Mouse (Mus musculus) forebrain, embryonic 13.5 days (tissue): Measurements from ENCODE around the gene Alkbh2. TPM values are rescaled to one million over a fixed set of nuclear protein-coding genes. Genes with fewer than 3 reads are reported as not detected.

Source experiments
- ATAC-seq: fragments of 200-750 bp; cut with Nextera tagmentation; 2 replicates; pipeline ENCODE4 v1.8.0; 2017
- H3K27ac ChIP-seq: fragments of 300-500 bp; sonication (generic); 2 replicates; pipeline ENCODE4 v1.5.1; 2015; ENCODE audit warnings: inconsistent platforms, mild to moderate bottlenecking, moderate library complexity
- H3K27me3 ChIP-seq: fragments of 300-500 bp; sonication (generic); 2 replicates; pipeline ENCODE4 v1.6.1; 2015; ENCODE audit warnings: mild to moderate bottlenecking, inconsistent platforms
- H3K36me3 ChIP-seq: fragments of 300-500 bp; sonication (generic); 2 replicates; pipeline ENCODE4 v1.6.1; 2015; ENCODE audit warnings: mild to moderate bottlenecking, inconsistent platforms; ENCODE audit not compliant: poor library complexity, severe bottlenecking
- H3K4me1 ChIP-seq: fragments of 300-500 bp; sonication (generic); 2 replicates; pipeline ENCODE4 v1.6.1; 2015; ENCODE audit warnings: inconsistent platforms
- H3K4me2 ChIP-seq: fragments of 300-500 bp; sonication (generic); 2 replicates; pipeline ENCODE4 v1.6.1; 2015; ENCODE audit warnings: inconsistent platforms, mild to moderate bottlenecking, moderate library complexity
- H3K4me3 ChIP-seq: fragments of 300-500 bp; sonication (generic); 2 replicates; pipeline ENCODE4 v1.5.1; 2015; ENCODE audit warnings: mild to moderate bottlenecking, inconsistent platforms
- H3K9ac ChIP-seq: fragments of 300-500 bp; sonication (generic); 2 replicates; pipeline ENCODE4 v1.6.1; 2015; ENCODE audit warnings: mild to moderate bottlenecking, inconsistent platforms
- H3K9me3 ChIP-seq: fragments of 300-500 bp; sonication (generic); replicated peaks from 2 replicates; pipeline ENCODE4 v1.6.1; 2016; ENCODE audit warnings: inconsistent platforms
- WGBS: fragments of 180-500 bp; shearing (Covaris S2); methylation state at CpG from one replicate; pipeline ENCODE4 v1.1.7; 2015; 5-methylcytosine and 5-hydroxymethylcytosine counted together
- polyA plus RNA-seq: library from polyadenylated mRNA; unstranded; fragments of >200 nt; fragmentation: Nextera tagmentation; extraction: Ambion mirVana; gene quantifications from 2 replicates; pipeline ENCODE4 v1.2.1, GENCODE M21; 2015

Gene Alkbh2
- polyA plus RNA-seq, 1 experiment from 2014 or later = 9.0 TPM

DNA sequence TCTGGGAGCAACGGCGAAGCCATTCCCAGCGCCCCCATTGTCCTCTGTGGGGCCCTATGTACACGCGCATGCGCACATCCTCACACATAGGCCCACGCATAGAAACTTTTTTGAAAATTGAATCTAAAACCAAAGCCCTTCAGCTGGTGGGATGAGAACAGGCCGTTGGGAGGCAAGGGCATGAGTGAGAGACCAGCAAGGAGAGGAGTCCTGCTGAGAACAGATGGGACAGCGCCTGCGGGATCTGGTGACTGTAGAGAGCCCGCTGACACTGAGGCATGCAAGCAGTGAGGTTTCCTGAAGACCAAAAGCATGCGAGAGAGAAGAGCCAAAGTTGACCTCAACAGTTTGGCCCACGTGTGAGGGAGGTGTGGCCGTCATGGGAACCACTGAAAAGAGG is 42.5 kb downstream of the Alkbh2 start:
- H3K27me3 ChIP-seq = no peaks in the 10 kb centered on the region
- H3K4me1 ChIP-seq = peaks cover 14% of the 10 kb centered on the region
- 87% methylated on average over 14 of the region's 14 CpGs for WGBS
- H3K27ac ChIP-seq = no peak overlapping the region
- no peak overlapping the region for H3K4me2 ChIP-seq
- no peaks in the 10 kb centered on the region; the same call in 1 of the 2 replicates for H3K9me3 ChIP-seq
- no peaks in the 10 kb centered on the region for H3K36me3 ChIP-seq
- H3K4me3 ChIP-seq = no peak overlapping the region
- ATAC-seq = no peak
- H3K9ac ChIP-seq = no peak overlapping the region

- Histone ChIP-seq H3K36me3 (0 out of 2 replicates have a peak, but pooled peaks cover 3% of the 10 kb centered on the region), H3K9me3 (no peaks in the 10 kb centered on the region), H3K27me3 (no peaks in the 10 kb centered on the region), H3K4me2 (no peak overlapping the region), H3K4me3 (no peak overlapping the region), H3K9ac (no peak overlapping the region), H3K4me1 (no peaks in the 10 kb centered on the region), H3K27ac (no peak overlapping the region)
- no peak for ATAC-seq
- 59% methylated on average over 8 of the region's 8 CpGs for WGBS
These were observed 51.0 kb downstream of the Alkbh2 start for GRCm38 (mm10) chr5:114077009-114077408.

Other genes starting within 250 kb of the Alkbh2 start
- 235 and 246 TPM in 2 replicates for gene Coro1c, start 219.5 kb downstream of the Alkbh2 start, polyA plus RNA-seq
- 12.0 and 13.9 TPM in 2 replicates for gene Ssh1, start 134.3 kb downstream of the Alkbh2 start, polyA plus RNA-seq
- gene Dao, start 124.5 kb downstream of the Alkbh2 start, polyA plus RNA-seq = not detected in 2 replicates
- 16.2 and 17.7 TPM in 2 replicates for gene Usp30, start 62.8 kb downstream of the Alkbh2 start, polyA plus RNA-seq
- 52.2 and 57.1 TPM in 2 replicates for gene Svop, start 36.6 kb downstream of the Alkbh2 start, polyA plus RNA-seq
- 45.3 and 46.6 TPM in 2 replicates for gene Ung, start 2.2 kb upstream of the Alkbh2 start, polyA plus RNA-seq
- 0.96 and 1.5 TPM in 2 replicates for gene Acacb, start 18.3 kb upstream of the Alkbh2 start, polyA plus RNA-seq
- gene Foxn4, start 145.6 kb upstream of the Alkbh2 start, polyA plus RNA-seq = 0.12 and 0.31 TPM in 2 replicates
- gene Myo1h, start 160.9 kb upstream of the Alkbh2 start, polyA plus RNA-seq = 0.56 and 0.62 TPM in 2 replicates